Mouse (Mus musculus) NIH3T3 (cell line): Measurements from ENCODE around the gene Irs2.

ENCODE experiments used
- DNase-seq: peaks from one replicate; pipeline ENCODE4 v3.0.0-alpha.2; 2012; ENCODE audit warnings: low read depth

Gene Irs2

DNA sequence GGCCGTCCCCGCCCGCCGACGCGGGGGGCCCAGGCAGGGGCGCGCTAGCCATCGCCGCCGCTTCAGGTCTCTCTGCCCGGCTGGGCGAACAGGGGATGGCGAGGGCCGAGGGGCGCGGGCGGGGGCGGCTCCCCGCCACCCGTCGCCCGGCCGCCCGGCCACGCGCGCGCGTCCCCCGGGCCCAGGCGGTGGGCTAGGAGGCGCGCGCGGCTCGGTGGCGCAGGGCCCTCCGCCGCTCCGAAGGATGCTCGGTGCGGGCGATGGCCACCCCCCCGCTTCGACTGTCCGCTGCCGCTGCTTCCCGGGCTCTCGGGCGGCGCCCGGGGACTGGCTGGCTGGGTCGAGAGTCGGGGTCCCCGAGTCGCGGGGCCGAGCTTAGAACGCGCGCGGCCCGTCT is at the start of gene Irs2:
TSS of gene Irs2 (minus strand) at position 80 of the 397 bp plus-strand sequence.
- DNase-seq, result no peak

DNA sequence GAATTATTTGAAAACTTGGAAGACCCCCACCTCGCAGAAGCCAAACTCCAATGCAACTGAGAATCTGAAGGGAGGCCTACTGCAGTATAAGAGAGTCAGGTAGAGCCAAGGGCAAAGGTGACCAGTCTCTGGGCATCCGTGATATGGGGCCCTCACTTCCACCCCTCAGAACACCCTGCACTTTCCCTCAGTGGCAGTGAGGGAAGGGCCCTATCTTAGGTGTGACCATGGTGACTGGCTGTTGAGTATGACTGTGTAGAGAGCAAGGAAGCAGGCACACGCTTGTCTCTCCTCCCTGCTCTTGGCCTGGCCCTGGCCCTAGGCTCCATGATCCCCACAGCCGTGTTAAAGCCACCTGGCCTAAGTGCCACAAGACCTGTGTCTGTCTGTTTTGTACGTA is 48.4 kb upstream of the Irs2 start:
- no peak for DNase-seq

DNA sequence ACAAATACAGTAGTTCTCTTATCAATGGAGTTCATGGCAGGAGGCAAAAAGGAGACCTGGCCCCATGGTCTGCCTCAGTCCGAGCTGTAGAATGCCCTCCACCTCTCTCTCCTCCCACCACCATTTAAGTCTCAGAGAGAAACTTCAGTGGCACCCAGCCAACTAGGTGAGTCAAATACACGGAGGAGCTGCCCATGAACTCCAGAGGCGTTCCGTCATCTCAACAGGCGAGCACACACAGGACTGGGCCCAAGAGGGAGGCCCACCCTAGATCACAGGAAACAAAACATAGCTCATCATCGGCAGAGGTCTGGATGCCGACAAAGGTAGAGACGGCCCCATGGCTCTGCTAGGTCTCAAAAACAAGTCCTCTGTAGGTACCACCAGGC is 47.9 kb upstream of the Irs2 start:
- no peak for DNase-seq

DNA sequence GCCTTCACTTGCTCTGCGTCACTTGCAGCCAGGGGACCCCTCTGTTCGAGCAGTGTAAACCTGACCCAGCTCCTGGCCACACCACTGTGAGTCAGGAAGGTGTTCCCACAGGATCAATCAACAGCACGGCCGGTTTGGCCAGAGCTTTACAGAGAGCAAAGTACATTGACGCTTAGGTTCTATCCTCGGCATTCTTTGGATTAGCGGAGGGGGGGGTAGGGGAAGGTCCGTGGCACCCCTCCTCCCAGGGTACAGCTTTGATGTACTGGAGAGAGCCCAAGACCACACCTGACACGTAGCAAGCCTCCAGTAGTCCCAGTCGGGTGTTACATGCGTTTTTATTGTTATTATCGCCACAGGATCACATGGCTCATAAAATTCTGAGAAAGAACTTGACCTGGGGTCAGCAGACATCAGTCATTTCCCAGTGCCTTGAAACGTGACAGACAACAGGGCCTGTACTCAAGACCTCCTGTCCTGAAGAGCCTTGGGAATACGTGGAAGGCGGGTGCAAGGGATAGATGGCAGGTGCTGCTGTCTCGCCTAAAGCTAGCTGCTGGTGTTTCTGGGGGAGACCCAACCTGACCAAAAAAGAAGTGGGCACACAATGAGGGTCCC is 47.4 kb upstream of the Irs2 start:
- DNase-seq, result no peak

DNA sequence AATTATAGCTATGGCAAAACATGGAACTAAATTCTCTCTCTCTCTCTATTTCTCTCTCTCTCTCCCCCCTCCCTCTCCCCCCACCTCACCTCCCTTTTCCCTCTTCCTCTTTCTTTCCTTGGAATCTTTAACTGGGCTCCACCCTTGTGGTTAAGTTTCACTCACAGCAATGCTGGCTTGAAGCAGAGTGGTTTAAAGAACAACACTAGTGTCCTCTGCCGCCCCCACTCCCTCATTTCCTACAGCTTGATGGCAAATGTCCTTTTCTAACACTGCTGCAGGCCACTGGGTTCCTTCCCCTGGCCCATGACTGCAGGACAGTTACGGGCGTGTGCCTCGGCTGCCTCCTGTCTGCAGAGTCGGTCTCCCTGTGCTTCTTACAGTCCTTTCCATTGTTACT is 41.6 kb upstream of the Irs2 start:
- no peak for DNase-seq

DNA sequence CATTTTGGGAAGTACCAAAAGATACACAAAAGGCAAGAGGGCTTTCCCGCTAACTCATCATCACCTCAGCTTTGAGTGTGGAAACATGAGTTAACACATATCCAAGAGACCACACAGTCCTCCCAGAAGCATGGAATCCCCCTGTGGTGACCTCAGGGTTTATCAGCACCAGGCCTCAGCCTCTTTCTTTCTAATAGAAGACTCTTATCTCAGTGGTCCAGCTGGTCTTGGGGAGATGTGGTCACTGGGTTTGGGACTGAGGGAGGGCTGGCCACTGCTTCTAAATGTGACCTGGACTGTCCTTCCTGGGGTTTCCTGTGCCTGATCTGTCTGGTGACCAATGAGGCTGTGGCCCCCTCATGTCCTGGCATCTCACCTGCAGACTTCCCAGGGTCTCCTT is 39.6 kb upstream of the Irs2 start:
- no peak for DNase-seq

DNA sequence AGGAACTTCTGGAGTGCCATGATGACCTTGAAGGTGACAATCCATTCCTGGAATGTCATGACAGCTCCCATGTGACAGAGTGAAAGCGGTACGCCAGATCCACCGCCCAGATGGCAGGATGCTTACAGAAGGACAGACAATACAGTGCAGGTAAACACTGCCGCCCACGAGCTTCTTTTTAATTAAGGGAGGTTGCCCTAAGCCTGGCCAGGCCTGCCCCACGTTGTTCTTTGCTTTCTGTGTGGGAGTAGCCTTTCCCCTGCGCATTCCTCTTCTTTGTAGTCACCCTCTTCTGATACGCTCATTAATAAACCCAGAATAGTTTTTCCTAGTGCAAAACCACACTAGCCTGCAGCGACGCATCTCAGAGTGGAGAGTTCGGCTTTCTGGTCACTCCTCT is 36.4 kb upstream of the Irs2 start:
- DNase-seq, result peak; percentile 36

DNA sequence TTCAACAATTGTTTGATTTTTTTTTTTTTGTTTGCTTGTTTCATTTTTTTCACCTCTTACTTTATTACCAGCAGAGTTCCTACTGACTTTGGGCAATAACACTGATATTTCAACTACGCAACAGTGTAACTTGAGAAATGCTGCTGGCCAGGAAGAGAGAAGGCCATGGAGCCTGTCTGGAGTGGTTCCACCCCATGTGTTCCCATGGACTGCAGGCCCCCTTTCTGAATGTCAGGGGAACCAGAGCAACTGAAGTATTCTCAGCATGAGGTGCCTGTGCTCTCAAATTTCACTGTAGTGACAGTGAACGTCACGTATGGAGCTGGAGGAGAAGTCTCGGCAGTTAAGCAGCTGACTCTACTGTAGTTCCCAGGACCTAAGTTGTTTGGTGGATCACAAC is 35.3 kb upstream of the Irs2 start:
- DNase-seq, result peak; percentile 17

DNA sequence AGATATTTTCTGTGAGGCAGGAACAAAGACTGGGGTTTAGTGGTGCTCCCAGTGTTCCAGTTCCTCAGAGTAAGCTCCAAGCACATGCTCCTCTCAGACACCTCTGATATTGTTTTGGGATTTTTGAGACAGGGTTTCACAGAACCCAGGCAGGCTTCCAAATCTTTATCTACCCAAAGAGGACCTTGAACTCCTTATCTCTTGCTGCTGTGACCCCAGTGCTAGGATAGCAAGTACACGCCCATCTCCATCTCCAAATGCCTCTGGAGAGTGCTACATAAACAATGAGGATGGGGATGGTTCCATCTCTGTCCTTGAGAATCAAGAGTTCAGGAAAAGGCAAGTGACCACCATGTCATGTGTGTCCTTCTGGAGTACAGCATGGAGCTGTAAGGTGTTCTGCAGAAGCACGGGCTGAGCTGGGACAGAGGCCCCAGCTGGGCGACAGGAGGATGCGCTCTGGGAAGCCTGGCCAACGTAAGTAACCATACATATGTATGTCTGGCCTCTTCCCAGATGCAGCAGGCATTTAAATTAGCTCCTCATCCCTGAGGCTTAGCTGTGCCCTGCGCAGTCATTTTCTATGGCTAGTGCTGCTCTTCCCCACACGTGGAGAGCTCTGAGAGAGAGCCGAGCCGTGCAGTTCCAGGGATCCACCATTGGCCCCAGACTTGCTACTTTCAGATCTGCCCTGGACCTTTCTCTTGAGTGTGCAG is 34.8 kb upstream of the Irs2 start:
- no peak for DNase-seq

DNA sequence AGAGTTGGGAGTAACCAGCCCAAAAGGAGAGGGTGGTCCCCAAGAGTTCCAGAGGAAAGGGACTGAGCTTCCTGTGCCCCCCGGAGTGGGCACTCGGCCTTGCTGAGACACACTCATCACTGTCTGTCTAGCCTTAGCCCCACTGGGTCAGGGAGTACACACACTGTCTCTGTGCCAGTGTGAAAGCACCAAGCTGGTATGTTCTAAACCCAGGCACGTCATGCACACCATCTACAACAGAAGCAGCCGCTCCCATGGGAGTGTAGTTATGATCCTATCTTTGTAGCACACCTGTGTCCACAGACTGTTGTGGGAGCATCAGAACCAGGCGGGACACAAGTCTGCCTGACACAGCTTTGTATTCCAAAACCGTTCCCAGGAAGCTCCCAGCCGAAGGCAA is 31.8 kb upstream of the Irs2 start:
- no peak for DNase-seq

DNA sequence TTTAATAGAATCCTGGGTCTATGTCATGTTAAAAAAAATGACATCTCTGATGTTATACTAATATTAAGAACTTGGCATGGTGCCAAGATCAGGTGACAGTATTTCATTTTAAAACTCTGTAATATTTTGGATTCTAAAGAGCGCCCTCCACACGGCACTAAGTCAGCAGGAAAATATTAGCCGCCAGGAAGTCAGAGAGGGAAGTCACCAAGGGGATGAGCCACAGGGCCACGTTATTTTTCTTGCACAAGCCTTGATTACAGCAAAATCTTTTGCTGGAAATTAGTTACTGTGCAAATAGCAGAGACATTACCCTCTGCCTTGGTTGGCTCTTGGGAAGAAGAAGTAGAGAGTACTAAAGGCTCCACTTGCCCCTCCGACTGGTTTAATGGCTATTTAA is 30.5 kb upstream of the Irs2 start:
- DNase-seq, result no peak

DNA sequence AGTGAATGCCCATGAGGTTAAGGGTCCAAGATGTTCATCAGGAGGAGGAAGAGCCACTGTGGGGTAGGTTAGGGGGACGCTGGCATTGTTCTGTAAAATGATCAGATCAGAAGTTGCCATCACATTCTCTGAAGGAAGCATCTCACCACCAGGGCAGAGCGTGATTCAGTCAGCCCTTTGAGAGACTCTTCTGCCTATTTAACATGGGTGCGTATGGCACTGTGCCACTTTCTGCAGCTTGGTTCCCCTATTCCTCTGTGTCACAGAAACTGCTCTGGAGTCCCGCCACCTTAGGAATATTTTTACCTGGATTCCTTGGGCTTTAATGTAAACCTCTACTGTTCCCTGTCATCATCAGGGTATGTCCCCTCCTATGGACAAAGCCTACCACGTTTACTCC is 30.1 kb upstream of the Irs2 start:
- DNase-seq, result no peak

DNA sequence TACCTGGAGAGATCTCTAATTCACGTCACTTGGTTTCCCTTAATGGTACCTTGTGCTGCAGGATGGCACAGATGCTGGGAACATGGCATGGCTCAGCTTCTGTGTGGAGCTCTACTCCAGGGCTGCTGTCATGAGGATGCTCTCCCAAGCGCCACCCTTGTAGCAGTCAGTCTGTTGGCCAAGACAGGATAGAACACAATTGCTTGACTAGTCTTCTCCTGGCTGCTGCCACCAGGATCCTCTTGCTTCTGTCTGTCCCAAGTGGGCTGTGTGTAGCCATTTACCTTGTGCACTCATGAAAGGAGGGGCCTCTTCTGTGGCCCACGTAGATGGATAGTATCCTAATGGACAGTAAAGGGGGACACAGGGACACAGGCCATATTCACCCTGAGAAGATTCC is 28.5 kb upstream of the Irs2 start:
- no peak for DNase-seq

DNA sequence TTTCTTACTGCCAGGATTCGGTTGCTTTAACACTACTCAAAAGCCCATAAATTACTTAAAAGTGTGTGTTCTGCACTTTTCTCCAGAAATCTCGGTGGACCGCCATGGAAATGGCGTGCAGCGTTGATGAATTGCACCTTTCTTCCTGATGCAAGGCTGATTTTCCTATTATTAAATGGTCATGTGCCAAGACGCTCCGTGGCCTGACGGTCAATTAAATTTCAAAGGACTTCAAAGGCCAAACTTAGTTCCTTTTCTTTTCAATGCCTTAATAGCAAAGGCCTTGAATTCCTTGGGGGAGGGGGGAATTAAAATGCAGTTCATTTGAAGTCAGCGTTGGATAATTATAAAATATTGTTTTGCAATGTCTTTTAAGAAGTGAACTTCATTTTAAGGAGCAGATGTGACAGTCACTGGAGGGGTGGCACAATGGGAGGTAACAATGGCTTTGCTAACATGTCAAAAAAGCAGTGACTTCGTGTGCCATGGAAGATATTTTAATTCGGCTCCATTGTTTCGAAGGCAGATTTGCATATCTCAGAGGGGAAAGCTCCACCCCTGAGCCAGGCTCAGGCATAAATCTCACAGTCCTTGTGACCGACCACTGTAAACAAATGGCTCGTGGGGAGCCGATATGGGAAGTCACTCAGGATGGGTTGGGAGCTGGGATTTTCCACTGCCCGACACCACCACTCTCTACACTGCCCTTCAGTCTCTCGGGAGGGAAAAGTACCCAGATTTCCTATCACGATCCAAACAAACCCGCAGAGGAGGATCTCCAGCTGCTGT is 27.6 kb upstream of the Irs2 start:
- no peak for DNase-seq

DNA sequence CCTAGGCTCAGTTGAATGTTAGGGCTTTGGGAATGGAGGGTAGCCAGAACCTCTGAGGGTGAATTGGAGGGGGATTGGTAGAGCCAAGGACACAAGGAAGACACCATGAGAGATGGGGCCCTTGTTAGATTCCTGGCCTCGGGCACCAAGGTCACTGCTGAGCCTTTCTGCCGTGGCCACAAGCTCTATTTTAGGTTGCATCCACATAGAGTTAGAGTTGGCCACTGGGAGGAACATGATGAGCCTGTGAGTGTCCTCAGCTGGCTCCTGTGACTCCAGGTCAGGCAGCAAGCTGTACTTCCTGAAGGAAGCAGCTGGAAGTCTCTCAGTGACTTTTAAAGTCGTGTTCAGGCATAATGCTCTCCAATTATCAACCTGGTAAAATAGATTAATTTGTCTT is 16.6 kb upstream of the Irs2 start:
- no peak for DNase-seq

DNA sequence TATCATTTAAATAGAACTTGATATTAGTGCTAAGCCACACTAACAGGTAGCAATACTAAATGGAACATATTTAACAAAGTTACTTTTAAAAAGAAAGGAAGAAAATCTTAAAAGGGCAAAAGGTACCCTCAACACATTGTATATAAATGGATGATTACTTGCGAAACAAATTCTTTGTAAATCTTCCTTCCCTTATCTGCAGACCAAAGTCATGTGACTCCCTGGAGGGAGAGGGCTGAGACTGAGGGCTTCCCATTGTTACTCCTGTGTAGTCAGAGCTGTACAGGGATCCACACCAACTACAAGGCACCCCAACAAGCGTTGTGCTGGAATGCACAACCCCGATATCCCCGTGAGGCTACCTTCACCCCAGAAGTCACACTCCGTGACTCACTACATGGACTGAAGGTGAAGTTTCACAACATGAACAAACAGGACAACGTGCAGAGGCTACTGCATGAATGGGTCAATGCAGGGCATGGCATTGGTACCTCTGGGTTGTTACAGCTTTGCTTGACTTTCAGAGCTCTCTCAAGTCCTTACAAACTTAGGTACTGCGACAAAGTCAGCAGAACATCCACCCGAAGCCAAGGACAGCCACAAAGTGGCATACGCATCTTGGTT is 12.8 kb upstream of the Irs2 start:
- DNase-seq, result no peak

DNA sequence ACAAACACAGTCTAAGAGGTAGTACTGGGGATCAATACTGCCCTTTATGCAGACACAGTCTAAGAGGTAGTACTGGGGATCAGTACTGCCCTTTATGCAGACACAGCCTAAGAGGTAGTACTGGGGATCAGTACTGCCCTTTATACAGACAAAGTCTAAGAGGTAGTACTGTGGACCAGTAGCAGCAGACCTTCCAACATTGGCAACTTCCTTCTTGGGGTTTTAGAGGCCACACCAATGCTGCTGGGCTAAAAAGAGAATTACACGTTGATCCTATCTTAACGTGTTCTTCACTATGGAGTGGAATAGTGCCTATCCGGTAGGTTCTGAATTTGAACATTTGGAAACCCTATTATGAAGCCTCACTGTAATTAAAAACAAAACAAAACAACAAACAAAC is 7.4 kb upstream of the Irs2 start:
- no peak for DNase-seq

DNA sequence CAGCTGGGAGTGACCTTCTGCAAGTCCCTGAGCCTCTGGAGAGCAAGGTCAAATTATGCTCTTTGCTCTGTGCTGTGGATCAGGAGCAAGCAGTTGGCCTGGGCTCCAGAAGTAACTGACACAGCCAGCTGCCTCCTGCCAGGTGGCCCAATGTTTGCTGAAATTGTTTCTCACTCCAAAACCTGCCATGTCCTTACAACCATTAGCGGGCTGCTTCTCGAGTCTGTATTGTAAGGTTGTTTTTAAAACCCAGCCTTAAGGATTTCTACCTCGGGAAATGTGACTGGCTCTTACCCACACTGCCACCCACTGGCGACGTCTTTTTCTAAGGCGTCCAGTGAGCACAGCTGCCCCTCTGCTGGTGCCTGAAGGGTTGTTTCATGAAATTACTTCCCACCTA is 5.0 kb upstream of the Irs2 start:
- peak; percentile 79 for DNase-seq

DNA sequence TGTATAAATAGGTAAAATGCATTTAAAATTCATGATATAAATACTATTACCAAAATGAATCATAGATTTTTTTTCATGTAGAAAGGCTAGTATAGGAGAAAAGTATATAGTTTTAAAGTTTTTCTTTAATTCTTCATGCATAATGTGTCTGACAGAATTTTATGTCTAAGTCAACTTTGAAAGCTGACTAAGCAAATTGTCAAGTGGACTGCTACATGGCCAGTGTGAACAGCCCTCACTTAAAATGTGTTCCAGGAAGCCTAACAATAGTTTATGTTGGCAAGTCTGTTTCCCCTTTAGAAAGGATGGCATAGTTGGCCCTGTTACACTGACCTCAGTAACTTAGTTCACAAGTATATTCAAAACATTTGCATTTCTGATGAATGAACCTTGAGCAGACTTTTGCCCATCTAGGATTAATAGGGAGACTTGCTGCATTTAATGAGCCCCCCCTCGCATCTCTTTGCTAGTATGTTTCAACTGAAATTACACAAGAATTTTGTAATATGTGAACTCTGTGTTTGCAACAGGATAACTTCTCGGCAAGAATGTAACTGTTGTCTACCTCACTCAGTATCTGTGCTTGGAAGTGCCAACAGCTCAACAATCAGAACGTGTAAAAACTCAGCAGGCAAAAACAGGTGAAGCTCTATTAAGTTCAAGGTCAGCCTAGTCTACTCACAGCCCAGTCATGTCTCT is 3.7 kb upstream of the Irs2 start:
- no peak for DNase-seq

DNA sequence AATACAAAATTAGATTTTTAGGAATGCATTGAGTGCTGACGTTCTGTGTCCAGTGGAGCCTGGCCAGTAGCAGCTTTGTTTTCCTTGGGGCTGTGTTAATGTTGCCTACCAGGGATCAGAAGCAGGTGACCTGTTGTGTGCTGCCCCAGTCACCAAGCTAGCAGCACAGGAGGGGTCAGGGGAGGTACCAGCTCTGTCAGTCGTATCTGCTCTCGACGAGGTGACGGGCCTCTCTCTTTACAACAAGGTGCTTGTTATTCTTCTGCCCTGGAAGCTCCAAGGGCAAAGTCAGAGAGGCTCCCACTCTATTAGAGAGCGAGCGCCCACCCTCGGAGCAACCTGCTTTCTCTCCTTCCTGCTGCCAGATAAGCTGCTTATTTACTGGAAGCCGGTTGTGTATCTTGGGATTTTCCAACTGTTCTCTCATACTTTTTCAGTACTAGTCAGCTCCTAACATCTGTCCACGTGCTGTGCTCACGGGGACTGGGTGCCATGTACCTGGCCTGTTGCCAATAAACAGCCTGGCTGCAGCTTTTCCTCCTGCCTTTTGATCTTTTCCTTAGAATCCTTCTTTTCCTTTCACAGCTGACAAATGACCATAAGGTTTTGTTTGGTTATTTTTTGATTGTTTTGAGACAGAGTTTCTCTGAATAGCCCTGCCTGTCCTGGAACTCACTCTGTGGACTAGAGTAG is 2.8 kb upstream of the Irs2 start:
- DNase-seq, result no peak

DNA sequence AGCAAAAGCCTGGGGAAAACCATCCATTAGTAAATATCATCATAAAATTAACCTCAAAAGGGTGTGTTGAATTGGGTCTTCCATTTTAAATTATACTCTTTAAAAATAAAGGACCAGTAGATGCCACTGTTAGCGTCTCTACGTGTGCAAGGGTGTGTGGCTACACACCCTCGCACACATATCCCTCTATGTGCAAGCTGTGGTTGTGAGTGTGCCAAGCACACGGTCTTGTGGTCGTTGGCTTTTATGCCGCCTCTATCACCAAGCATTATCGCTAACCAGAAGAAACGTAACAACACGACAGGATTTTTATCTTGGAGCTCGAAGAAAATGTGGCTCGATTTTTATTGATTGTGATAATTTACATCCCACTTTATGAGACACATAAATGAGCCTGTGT is 2.1 kb upstream of the Irs2 start:
- no peak for DNase-seq
